Mouse (Mus musculus) neural tube, embryonic 10.5 days (tissue): ENCODE measurements at regions not wholly inside any gene's neighbourhood (a gene's known extent, or its start where the extent isn't known, plus 50 kb on each side); places are given as distances from the start of the nearest gene placed in this dataset.
A peak's percentile ranks its signal among the peaks of the same experiment; 100 is the strongest.

Experiments used
- DNase-seq: peaks from one replicate; pipeline ENCODE4 v3.0.0-alpha.2; 2017; ENCODE audit warnings: low spot score; ENCODE audit errors: extremely low spot score

GRCm38 (mm10) chr11:109039792-109040518, 104.2 kb downstream of the E030025P04Rik start:
- no peak for DNase-seq

DNA sequence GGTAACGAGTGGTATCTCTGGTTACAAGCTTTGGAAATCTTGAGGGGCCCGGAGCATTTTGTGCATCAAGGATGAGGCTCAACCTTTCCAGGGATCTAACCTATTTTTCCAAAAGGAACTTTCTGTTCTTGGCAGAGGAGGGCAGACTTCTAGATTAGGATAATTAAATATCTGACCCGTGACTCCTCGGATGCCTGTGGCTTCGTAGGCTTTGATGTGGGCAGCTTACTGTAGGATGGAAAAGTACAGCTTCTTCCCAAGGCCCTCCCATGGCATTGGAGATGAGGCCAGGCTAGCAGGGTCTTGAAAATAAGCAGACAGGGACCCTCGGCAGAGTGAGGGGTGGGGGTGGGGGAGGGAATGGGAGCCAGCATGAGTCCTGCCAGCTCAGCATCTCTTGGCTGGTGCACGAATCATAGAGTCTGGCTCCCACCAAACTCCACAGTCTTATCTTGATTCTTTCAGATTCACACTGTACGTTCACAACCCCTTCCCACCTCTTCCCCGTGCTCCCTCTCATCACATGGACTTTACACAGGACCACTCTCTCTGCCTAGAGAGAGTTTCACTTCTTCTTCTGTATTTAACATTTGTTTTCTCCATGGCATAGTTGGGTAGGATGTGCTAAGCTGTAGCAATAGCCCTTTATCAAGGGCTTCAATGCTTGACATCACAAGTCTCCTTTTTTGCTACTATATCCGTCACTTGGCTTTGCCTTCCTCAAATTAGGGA, 104.9 kb downstream of the E030025P04Rik start:
- peak; percentile 10 for DNase-seq

DNA sequence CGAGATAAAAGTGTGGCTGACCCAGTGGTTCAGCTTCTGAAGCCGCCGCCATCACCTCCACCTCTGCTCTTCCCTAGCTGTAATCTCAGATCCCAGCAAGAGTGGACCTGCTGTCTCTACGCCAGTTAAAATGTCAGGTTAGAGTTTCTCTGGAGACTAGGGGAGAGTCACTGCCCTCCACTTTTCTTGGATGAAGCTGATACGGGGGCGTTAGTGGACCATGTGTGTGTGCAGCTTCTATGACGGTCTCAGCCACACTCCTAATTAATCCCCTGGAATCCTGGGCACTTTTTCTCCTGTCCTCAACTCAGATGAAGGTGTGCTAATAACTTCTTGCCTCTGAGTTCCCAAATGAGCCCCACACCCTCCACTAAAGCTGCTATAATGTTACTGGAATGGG, 106.0 kb downstream of the E030025P04Rik start:
- no peak for DNase-seq

- no peak for DNase-seq
Measured at GRCm38 (mm10) chr11:109034596-109034995, 109.6 kb downstream of the E030025P04Rik start.

- DNase-seq: no peak
Measured at GRCm38 (mm10) chr11:109034072-109034471, 110.1 kb downstream of the E030025P04Rik start.

DNA sequence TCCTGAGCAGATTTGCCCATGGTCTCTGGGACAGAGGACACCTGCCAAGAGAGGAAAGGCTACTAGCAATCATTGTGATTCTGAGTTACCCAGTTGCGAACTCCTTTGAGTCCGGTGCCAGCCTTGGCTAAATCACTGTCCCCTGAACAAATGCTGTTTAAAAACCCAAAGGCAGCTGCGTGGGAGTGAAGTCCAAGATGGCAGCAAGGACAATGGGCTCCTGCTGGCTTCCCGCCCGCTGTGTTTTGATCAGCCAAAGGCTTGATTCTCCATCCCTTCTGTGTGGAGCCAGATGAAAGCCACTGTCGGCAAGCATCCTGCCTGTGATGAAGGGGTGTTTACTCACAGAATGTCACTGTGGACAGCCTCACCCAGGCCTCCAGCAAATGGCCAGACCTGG, 111.4 kb downstream of the E030025P04Rik start:
- DNase-seq: no peak

DNA sequence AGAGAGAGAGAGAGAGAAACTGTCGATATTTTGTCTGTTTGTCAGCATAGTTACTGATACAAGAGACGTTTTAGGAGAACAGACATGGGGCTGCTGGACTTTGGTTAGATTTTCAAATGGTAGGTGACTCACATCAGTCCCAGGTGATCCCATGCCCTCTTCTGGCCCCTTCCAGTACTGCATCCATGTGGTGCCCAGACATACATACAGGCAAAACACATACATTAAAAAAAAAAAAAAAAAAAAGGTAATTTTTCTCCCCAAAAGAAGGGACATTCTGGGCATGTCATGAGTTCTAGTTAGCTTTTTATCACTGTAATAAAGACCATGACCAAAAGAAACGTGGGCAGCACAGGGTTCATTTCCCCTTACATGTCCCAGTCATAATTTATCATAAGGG, 110.3 kb downstream of the Axin2 start:
- peak; percentile 81 for DNase-seq

GRCm38 (mm10) chr11:109029894-109030293, 109.7 kb downstream of the Axin2 start:
- no peak for DNase-seq

GRCm38 (mm10) chr11:109014806-109015205, 94.7 kb downstream of the Axin2 start:
- no peak for DNase-seq

DNA sequence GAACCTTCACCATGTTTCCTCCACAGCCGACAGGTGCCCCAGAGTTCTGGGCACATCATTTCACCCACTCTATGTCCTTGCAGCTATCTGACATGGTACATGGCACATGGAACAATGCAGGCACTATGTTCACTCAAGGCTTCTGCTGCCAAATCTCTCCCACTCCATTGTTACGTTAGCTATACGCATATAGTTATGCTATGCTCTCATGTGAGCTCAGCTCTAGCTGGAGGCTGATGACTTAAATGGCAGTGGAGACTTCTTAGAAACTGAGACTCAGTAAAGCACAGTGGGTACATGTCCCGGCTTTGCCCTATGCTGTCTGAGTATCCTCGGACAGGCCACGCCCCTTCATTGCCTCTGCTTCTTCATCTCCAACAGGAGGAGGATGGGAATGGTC, 91.0 kb downstream of the Axin2 start:
- DNase-seq: no peak

DNA sequence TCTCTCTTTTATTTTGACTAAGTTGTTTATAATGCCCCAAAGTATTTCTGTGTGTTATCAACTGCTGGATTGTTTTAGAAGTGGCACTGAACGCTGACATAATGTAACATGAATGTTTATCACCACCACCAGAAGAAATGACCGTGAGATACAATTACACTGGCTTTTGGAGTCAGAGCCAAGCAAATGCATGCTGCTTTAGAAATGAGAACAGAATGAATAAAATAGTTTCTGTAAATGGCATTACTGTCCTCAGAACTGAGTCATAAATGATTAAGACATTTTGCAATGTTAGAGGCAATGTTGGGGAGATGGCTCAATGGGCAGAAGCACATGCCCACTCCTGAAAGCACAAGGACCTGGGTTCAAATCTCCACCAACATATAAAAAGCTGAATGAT, 88.7 kb downstream of the Axin2 start:
- no peak for DNase-seq

GRCm38 (mm10) chr11:109005681-109006080, 85.5 kb downstream of the Axin2 start:
- no peak for DNase-seq
